Mouse (Mus musculus) c-Kit-positive CD71-negative TER-119-negative erythroid progenitor cells, embryonic 14.5 days (primary cell): Measurements from ENCODE around the gene Lilra5.
A peak's percentile ranks its signal among the peaks of the same experiment; 100 is the strongest.
"Not testable (repeated sequence)": the region's sequence is repeated elsewhere in the genome, so short reads cannot be mapped to it uniquely, and the experiment has no call there.

Experiments used
- DNase-seq: peaks from one replicate; pipeline ENCODE4 v3.0.0-alpha.2; 2013; ENCODE audit warnings: low read depth

The Lilra5 gene

DNA sequence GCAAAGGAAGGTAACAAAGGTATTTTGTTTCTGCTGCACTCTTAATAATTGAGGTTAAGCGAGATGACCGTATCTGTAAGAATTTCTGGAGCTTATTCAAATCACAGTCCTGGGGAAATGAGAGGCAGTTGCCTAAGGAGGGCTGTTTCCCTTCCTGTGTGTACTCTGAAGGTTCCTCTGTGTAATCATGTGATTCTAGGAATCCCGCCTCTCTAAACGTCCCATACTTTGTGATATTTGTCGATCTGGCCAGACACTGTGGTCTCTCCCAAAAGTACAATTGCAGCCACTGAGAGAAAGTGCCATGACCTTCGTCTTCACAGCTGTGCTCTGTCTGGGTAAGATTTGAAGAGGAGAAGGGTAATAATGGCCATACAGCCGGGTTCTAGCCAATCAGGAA, at the start of gene Lilra5:
Lilra5 (plus strand) TSS at position 301 of the 400 bp plus-strand sequence.
- no peak for DNase-seq

DNA sequence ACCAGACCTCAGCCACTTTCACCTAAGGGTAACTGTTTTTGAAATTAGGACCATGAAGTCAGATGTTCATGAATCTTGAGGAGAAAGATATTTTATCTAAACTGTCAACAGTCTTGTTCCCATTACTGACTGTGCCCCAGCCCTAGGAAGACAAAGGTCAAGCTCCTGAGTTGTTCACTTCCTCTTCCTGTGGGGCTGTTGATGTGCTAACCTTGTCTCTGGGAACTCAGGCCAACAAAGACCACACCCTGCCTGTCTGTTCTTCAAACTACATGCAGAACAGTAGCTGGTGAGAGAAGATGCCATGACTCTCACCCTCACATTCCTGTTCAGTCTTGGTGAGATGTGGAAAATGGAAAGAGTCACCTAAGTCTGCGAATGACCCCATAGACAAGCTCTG, 30.4 kb upstream of the Lilra5 start:
- DNase-seq: no peak

- no peak for DNase-seq
Observed at GRCm38 (mm10) chr7:4208626-4209025, 28.9 kb upstream of the Lilra5 start.

GRCm38 (mm10) chr7:4213436-4213835, 24.1 kb upstream of the Lilra5 start:
- not testable (repeated sequence) for DNase-seq

GRCm38 (mm10) chr7:4215396-4215795, 22.2 kb upstream of the Lilra5 start:
- no peak for DNase-seq

DNA sequence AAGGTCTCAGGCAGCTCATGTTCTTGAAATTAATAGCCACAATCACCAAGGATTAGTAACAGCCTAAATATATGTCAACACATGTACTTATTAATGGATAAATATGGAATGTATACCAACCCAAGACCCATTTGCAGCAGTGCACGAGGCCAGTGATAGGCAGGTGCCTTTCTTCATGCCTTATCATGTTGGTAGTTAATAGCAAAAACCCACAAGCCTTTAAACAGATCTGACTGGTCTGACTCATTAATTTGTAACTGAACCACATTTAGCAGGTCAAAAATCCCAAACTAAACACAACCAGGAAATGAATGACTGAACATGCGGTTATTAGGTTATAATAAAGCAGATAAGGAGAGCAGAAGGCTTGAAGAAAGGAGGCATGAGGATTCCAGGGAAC, 21.7 kb upstream of the Lilra5 start:
- no peak for DNase-seq

DNA sequence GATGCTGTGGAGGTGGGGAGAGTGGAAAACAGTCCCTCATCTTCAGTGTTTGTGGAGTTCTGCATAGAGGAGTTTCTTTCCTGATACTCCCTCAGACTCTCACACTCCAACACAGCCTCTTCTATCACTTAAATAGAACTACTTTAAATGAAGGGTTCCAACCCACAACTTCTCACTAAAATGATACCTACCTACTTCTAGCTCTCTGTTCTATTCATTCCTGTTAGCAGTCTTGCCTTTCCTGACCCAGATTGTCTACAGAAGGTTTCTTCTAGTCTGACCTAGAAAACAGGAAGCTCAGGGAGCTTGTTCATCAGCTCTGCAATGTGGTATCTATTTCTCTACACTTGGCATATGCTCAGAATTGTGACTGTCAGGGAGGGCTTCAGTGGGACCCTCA, 2.0 kb upstream of the Lilra5 start:
- DNase-seq: no peak

- no peak for DNase-seq
Observed at GRCm38 (mm10) chr7:4239038-4239721, 1.6 kb downstream of the Lilra5 start.

DNA sequence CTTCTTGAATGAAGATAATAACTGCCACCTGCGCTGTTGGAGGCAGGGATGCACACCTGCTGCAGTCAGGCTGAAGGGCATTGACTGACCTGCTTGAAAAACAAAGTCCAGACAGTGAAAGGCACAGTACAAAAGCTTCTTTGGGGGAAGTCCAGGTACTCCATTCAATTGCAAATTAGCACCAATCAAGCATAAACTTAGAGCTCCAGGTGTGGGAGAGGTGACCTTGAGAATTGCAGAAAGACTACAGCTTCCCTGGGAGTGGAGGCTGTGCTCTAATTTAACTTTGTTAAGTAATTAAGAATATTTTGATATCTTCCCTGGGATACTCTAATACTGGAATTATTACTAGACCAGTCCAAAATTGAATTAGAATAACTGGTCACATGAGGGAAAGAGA, 13.7 kb downstream of the Lilra5 start:
- not testable (repeated sequence) for DNase-seq

DNA sequence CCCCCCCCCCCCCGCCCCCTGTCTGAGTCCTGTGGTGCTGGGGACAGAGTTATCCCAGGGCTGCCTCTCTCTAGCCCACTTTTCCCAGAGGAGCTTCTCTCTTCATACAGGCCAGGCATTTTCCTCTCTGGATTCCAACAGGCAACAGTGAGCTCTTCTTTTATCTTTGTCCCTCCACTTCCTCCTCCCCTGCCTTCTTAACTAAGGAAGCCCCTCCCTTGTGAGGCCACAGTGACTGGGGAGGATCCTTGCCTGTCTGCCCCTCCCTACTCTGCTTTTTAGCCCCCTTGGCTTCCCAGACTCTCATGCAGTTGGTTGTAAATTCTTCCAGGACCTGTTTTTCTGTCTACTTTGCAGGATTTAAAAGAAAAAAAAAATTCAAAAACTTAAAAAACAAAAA, 18.5 kb downstream of the Lilra5 start:
- not testable (repeated sequence) for DNase-seq

- DNase-seq: not testable (repeated sequence)
Observed at GRCm38 (mm10) chr7:4260521-4260920, 23.0 kb downstream of the Lilra5 start.

GRCm38 (mm10) chr7:4272106-4272505, 34.6 kb downstream of the Lilra5 start:
- DNase-seq: not testable (repeated sequence)

- peak; percentile 14 for DNase-seq
Observed at GRCm38 (mm10) chr7:4273874-4274273, 36.3 kb downstream of the Lilra5 start.

GRCm38 (mm10) chr7:4275500-4275899, 37.9 kb downstream of the Lilra5 start:
- DNase-seq: not testable (repeated sequence)

GRCm38 (mm10) chr7:4292638-4293037, 55.1 kb downstream of the Lilra5 start:
- no peak for DNase-seq
